Mouse (Mus musculus): ENCODE data around the gene Cdc34. TPM values are rescaled to one million over a fixed set of nuclear protein-coding genes. Genes with fewer than 3 reads are reported as not detected.

The Cdc34 gene
- polyA plus RNA-seq, 1 experiment, result 74.9 TPM

DNA sequence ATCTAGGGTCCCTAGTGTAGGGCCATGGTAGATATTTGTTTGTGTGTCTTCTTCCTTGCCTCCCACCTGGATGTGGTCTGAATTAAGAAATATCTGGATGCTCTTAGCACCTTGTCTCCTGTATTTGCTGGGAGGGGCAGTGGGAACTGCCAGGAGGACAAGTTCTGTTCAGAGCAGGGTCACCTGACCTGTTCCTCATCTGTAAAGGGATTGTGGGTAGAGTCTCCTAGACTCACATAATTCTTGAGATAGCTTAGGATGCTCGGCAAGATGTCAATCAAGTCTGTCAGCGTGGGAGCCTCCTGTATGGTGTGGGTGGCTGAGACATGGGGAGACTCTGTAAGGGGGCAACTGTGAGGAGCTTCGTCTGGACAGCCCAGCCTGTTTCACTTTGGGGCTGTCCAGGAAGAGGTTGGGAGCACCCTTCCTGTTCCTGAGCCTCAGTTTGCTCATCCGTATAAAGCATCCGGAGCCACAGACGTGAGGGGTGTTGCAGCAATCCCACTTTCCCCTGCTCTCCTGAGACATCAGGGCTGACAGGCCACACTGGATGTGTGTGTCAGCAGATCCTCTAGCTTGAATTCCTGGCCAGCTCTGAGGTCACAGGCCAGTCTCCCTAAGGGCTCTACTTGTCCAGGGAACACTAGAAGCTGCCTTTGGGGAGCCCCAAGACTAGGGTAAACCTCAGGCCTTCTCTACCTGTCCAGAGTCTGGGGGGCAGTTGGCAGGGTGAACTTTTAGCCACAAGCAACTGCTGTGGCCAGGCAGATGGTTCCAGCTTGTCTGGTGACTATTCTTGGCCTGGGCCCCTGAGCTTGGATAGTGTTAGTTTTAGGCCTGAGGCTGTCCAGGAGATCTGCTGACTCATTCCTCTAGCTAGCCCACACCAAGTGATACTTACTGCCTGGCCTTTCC, 2.0 kb downstream of the Cdc34 start:
- Histone ChIP-seq H3K27ac (ENCODE audit: insufficient read depth, low read depth, low read length) (peak overlapping the region; percentile 49), H3K4me3 (ENCODE audit: insufficient read depth, low read length) (peak overlapping the region; percentile 97), H3K4me1 (ENCODE audit: control insufficient read depth, insufficient read depth, low read length) (peaks cover 17% of the 10 kb centered on the region)
- TF ChIP-seq POLR2A (IDR thresholded peaks at IDR 0.05; ENCODE audit: borderline replicate concordance, low read depth, low read length) (no peak), CTCF (IDR thresholded peaks at IDR 0.05; ENCODE audit: low read depth, low read length) (no peak)

DNA sequence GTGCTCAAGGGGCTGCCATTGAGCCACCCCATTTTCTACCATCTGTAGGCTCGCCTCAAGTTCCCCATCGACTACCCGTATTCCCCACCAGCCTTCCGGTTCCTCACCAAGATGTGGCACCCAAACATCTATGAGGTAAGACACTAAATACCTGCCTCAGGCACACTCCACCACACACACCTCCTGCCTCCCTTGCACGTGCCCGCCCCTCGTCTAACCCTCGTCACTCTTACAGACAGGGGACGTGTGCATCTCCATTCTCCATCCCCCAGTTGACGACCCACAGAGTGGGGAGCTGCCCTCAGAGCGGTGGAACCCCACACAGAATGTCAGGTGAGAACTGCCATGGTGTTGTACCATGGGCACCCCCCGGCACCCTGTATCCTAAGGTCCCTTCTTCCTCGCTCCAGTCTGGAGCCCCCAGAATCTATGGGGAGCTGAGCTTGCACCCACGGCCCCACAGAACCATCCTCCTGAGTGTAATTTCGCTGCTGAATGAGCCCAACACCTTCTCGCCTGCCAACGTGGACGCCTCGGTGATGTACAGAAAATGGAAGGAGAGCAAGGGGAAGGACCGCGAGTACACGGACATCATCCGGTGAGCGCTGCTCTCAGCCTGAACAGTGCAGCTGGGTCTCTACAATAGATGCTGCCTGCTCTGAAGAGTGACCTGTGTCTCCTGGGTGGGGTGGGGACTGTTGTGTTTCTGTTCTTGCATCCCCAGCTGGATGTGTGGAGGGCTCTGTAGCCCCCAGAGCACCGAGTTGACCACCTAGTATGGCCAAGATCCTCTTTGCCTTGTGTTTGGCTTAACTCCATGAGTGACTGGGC, 3.0 kb downstream of the Cdc34 start:
- Histone ChIP-seq H3K27ac (ENCODE audit: insufficient read depth, low read depth, low read length) (no peak overlapping the region; the same call in 1 of the 2 replicates), H3K4me3 (ENCODE audit: insufficient read depth, low read length) (0 out of 2 replicates have a peak overlapping the region, but pooled peaks have one; percentile 97), H3K4me1 (ENCODE audit: control insufficient read depth, insufficient read depth, low read length) (peaks cover 17% of the 10 kb centered on the region)
- TF ChIP-seq CTCF (IDR thresholded peaks at IDR 0.05; ENCODE audit: low read depth, low read length), result no peak
- no peak for TF ChIP-seq POLR2A (IDR thresholded peaks at IDR 0.05; ENCODE audit: borderline replicate concordance, low read depth, low read length)

DNA sequence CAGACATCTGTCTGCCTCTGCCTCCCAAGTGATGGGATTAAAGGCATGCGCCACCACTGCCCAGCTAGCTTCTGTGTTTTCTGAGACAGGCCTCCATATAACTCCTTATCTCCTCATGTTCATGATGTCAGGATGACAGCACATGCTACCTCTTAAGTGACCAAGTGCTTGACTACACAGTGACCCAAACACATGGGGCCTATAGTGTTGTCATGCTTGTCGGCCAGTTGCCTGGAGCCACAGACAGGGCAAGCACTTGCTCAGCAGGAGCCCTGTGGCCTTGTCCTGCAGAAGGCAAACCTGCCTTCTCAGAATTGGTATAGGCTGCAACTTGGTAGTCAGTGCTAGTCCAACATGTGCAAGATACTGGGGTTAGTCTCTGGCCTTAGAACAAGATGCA, 4.2 kb downstream of the Cdc34 start:
- no peak for TF ChIP-seq CTCF (IDR thresholded peaks at IDR 0.05; ENCODE audit: low read depth, low read length)
- no peak for TF ChIP-seq POLR2A (IDR thresholded peaks at IDR 0.05; ENCODE audit: borderline replicate concordance, low read depth, low read length)
- H3K27ac ChIP-seq (ENCODE audit: insufficient read depth, low read depth, low read length), result no peak overlapping the region
- no peak overlapping the region for H3K4me3 ChIP-seq (ENCODE audit: insufficient read depth, low read length)
- peaks cover 12% of the 10 kb centered on the region for H3K4me1 ChIP-seq (ENCODE audit: control insufficient read depth, insufficient read depth, low read length)

DNA sequence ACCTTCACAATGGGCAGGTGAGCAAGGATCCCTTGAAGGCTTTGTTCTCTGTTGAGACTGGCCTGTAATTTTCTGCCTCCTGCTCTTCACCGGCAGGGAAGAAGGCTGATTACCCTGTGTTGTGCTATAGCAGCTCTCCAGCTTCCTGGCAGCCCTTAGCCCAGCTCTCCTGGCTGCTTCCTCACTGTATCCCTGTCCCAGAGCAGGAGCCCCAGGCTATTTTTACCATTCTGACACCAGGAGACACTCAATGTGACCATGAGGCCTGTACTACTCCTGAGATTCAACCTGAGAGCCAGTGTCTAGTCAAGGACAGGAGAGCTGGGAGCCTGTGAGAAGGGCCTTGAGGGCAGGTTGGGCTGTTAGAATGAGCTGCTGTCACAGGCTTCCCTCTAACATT, 4.7 kb downstream of the Cdc34 start:
- TF ChIP-seq POLR2A (IDR thresholded peaks at IDR 0.05; ENCODE audit: borderline replicate concordance, low read depth, low read length) (no peak), CTCF (IDR thresholded peaks at IDR 0.05; ENCODE audit: low read depth, low read length) (no peak)
- Histone ChIP-seq H3K4me1 (ENCODE audit: control insufficient read depth, insufficient read depth, low read length) (peaks cover 12% of the 10 kb centered on the region), H3K27ac (ENCODE audit: insufficient read depth, low read depth, low read length) (no peak overlapping the region), H3K4me3 (ENCODE audit: insufficient read depth, low read length) (no peak overlapping the region)

DNA sequence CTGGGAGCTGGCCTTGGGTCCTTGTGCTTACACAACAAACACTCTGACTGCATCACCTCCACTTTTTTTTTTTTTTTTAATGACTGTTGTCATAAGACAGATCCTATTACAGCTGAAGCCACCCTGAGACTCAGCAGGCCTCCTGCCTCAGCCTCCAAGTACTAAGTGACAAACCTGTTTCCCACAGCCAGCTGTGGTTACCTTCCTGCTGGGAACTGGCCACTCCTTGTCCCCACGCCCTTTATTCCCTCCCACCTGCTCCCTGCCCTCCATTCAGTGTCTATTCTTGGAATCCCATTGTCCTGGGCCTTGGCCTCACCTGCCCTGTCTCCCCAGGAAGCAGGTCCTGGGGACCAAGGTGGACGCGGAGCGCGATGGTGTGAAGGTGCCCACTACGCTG, 5.5 kb downstream of the Cdc34 start:
- Histone ChIP-seq H3K4me1 (ENCODE audit: control insufficient read depth, insufficient read depth, low read length) (peaks cover 12% of the 10 kb centered on the region), H3K4me3 (ENCODE audit: insufficient read depth, low read length) (no peak overlapping the region), H3K27ac (ENCODE audit: insufficient read depth, low read depth, low read length) (no peak overlapping the region)
- TF ChIP-seq CTCF (IDR thresholded peaks at IDR 0.05; ENCODE audit: low read depth, low read length) (no peak), POLR2A (IDR thresholded peaks at IDR 0.05; ENCODE audit: borderline replicate concordance, low read depth, low read length) (no peak)

DNA sequence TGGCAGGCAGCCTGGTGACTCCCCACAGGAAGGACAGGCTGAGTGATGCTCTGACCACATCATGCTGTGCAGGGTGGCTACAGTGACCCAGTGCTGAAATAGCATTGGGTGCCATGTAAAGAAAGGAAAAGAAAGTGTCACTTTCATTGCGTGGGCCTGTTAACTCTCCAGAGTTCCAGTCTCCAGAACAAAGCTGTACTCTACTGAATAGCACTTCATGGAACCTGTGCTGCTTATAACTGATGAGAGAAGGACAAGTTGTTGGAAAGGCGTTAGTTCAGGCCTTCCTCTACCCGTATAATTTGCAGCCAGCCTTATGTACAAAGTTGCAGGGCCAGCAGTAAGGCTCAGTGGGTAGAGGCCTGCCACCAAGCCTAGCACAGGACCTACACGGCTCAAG, 6.7 kb downstream of the Cdc34 start, which contains the start of gene Gzmm:
Gene Gzmm, plus strand, starts transcription at position 301 of the 400 bp plus-strand sequence.
- Histone ChIP-seq H3K4me3 (ENCODE audit: insufficient read depth, low read length) (no peak within 1 kb of the TSS), H3K27ac (ENCODE audit: insufficient read depth, low read depth, low read length) (no peak within 1 kb of the TSS), H3K4me1 (ENCODE audit: control insufficient read depth, insufficient read depth, low read length) (peaks cover 12% of the 10 kb centered on the region)
- TF ChIP-seq CTCF (IDR thresholded peaks at IDR 0.05; ENCODE audit: low read depth, low read length) (no peak), POLR2A (IDR thresholded peaks at IDR 0.05; ENCODE audit: borderline replicate concordance, low read depth, low read length) (no peak)

DNA sequence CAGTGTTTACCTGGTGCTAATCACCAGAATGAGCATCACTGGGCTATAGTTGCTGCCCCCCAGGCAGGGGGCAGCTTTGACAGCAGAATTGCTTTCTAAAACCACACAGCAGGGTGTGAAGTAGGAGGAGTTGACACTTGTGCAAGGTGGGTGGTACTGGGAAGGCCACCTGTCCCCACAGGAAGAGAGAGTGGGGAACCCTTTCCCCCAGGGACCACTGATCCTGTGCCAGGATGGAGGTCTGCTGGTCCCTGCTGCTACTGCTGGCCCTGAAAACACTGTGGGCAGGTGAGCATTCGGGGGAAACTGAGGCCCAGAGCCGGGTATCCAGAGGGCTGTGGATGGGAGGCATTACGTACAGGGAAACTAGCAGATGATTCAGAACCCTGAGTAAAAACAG, 7.2 kb downstream of the Cdc34 start:
- H3K27ac ChIP-seq (ENCODE audit: insufficient read depth, low read depth, low read length), result no peak overlapping the region
- H3K4me1 ChIP-seq (ENCODE audit: control insufficient read depth, insufficient read depth, low read length), result peaks cover 7% of the 10 kb centered on the region
- no peak overlapping the region for H3K4me3 ChIP-seq (ENCODE audit: insufficient read depth, low read length)
- TF ChIP-seq POLR2A (IDR thresholded peaks at IDR 0.05; ENCODE audit: borderline replicate concordance, low read depth, low read length) (no peak), CTCF (IDR thresholded peaks at IDR 0.05; ENCODE audit: low read depth, low read length) (no peak)

DNA sequence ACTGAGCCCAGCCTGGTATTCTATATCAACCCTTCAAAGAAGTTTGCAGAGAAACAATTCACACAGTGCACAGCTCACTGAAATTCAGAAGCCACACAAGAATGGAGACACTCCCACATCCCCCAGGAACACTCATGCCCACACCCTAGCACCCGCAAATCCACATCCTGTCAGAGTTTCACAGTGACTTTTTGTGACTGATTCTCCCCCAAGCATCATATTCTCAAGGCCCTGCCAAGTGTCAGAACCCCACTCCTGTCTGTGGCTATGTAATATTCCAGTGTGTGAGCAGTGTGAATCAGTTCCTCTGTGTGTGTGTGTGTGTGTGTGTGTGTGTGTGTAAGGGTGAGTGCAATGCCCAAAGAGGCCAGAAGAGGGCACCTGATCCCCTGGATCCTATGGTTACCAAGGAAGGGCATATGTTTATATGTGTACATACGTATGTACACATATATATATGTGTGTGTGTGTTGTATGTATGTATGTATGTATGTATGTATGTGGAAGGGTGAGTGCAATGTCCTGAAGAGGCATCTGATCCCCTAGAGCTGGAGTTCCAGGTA, 10.1 kb downstream of the Cdc34 start:
- Histone ChIP-seq H3K27ac (ENCODE audit: insufficient read depth, low read depth, low read length) (no peak overlapping the region), H3K4me1 (ENCODE audit: control insufficient read depth, insufficient read depth, low read length) (peaks cover 12% of the 10 kb centered on the region), H3K4me3 (ENCODE audit: insufficient read depth, low read length) (no peak overlapping the region)
- no peak for TF ChIP-seq POLR2A (IDR thresholded peaks at IDR 0.05; ENCODE audit: borderline replicate concordance, low read depth, low read length)

DNA sequence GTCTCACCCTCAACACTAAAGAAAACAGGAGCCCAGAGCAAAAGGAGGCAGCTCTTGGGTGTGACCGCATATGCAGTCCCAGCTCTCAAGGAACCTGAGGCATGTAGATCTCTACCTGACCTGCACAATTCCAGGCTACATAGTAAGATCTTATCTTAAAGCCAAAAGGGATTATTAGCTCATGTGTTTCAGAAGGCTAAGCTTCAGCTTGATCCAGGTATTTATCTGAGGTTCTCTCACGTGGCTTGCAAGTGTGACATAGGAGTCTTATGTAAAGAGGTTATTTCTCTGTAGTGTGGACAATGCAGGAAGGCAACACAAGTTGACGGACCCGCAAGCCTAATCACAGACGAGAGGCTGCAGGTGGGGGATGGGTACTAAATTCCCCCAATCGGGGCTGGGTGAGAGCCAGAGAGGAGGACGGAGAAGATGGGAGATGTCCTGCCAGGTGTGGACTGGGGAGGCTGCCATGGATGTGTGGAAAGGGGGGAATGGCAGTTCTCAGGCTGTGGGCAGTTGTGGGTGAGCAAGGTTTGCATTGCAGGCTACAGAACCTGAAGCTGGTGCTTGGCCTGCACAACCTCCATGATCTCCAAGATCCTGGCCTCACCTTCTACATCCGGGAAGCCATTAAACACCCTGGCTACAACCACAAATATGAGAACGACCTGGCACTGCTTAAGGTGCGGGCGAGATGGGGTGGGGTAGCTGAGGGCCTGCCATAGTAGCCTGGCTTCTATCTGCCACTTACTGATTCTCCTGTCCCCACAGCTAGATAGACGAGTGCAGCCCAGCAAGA, 11.8 kb downstream of the Cdc34 start:
- Histone ChIP-seq H3K27ac (ENCODE audit: insufficient read depth, low read depth, low read length) (no peak overlapping the region), H3K4me1 (ENCODE audit: control insufficient read depth, insufficient read depth, low read length) (peaks cover 22% of the 10 kb centered on the region), H3K4me3 (ENCODE audit: insufficient read depth, low read length) (no peak overlapping the region)
- TF ChIP-seq CTCF (IDR thresholded peaks at IDR 0.05; ENCODE audit: low read depth, low read length) (no peak), POLR2A (IDR thresholded peaks at IDR 0.05; ENCODE audit: borderline replicate concordance, low read depth, low read length) (no peak)

Data from bone marrow macrophage, adult 2 months (primary cell).